Mouse (Mus musculus) neural tube, embryonic 14.5 days (tissue): ENCODE data around the gene Micall1. TPM values are rescaled to one million over a fixed set of nuclear protein-coding genes. Genes with fewer than 3 reads are reported as not detected.

ENCODE experiments used
- ATAC-seq: fragments of 200-750 bp; cut with Nextera tagmentation; 2 replicates; pipeline ENCODE4 v1.8.0; 2017; ENCODE audit warnings: low read depth, mild to moderate bottlenecking, moderate TSS enrichment, moderate library complexity
- H3K27ac ChIP-seq: fragments of 300-500 bp; sonication (generic); 2 replicates; pipeline ENCODE4 v1.5.1; 2014; ENCODE audit warnings: low read depth, mild to moderate bottlenecking, control low read depth, low read length, moderate library complexity, mixed read lengths
- H3K27me3 ChIP-seq: fragments of 300-500 bp; sonication (generic); 2 replicates; pipeline ENCODE4 v1.6.1; 2014; ENCODE audit warnings: low read length; ENCODE audit not compliant: control insufficient read depth, insufficient read depth
- H3K36me3 ChIP-seq: fragments of 300-500 bp; sonication (generic); 2 replicates; pipeline ENCODE4 v1.6.1; 2014; ENCODE audit warnings: low read length, mixed read lengths; ENCODE audit not compliant: control insufficient read depth, insufficient read depth
- H3K4me1 ChIP-seq: fragments of 300-500 bp; sonication (generic); 2 replicates; pipeline ENCODE4 v1.6.1; 2014; ENCODE audit warnings: low read length; ENCODE audit not compliant: control insufficient read depth, insufficient read depth
- H3K4me2 ChIP-seq: fragments of 300-500 bp; sonication (generic); 2 replicates; pipeline ENCODE4 v1.6.1; 2014; ENCODE audit warnings: mild to moderate bottlenecking, low read depth, low read length, control low read depth
- H3K4me3 ChIP-seq: fragments of 300-500 bp; sonication (generic); 2 replicates; pipeline ENCODE4 v1.5.1; 2014; ENCODE audit warnings: low read depth, low read length, control low read depth, mixed read lengths
- H3K9ac ChIP-seq: fragments of 300-500 bp; sonication (generic); replicated peaks from 2 replicates; pipeline ENCODE4 v1.6.1; 2014; ENCODE audit warnings: low read depth, mild to moderate bottlenecking, control low read depth, low read length, mixed read lengths
- H3K9me3 ChIP-seq: fragments of 300-500 bp; sonication (generic); 2 replicates; pipeline ENCODE4 v1.6.1; 2016; ENCODE audit warnings: low read length; ENCODE audit not compliant: control insufficient read depth
- WGBS: fragments of 180-500 bp; shearing (Covaris S2); extraction: QIAGEN DNeasy Blood & Tissue Kit; methylation state at CpG from one replicate; pipeline ENCODE4 v1.1.7; 2014; 5-methylcytosine and 5-hydroxymethylcytosine counted together
- polyA plus RNA-seq: library from polyadenylated mRNA; unstranded; fragments of >200 nt; fragmentation: Nextera tagmentation; extraction: Ambion mirVana; gene quantifications from 2 replicates; pipeline ENCODE4 v1.2.1, GENCODE M21; 2014

The Micall1 gene
- polyA plus RNA-seq, 1 experiment from 2014 or later = 12.6 TPM

- peaks cover 65% of the 10 kb centered on the region for H3K36me3 ChIP-seq
- 73% methylated on average over 7 of the region's 7 CpGs for WGBS
- H3K27me3 ChIP-seq = no peaks in the 10 kb centered on the region
- H3K4me2 ChIP-seq = no peak overlapping the region
- no peak for ATAC-seq
- no peak overlapping the region for H3K9ac ChIP-seq
- H3K9me3 ChIP-seq = no peaks in the 10 kb centered on the region
- H3K4me1 ChIP-seq = no peaks in the 10 kb centered on the region
- no peak overlapping the region for H3K27ac ChIP-seq
- no peak overlapping the region for H3K4me3 ChIP-seq
Measured at GRCm38 (mm10) chr15:79131442-79131841, 22.7 kb downstream of the Micall1 start.

DNA sequence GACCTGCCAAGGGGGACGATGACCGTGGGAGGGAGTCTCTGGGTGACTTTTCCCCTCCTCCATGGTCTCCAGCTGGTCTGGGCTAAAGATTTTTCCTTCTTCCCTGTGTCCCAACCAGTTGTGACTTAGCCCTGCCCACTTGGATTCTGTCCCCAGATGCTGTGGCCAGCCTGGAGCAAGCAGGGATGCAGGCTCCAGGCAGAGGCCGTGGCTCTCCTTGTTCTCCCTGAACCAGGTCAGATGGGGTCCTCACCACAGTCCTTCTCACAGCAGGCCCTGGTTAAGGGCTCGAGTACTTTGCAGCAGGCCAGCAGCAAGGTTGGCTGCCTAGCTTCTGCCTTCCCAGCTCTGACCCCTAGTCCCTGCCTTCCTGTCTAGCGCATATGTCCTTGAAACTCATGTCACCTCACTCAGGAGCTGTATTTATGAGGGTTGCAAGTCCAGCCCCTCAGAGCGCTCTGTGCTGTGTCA, 24.5 kb downstream of the Micall1 start:
- Histone ChIP-seq H3K4me3 (no peak overlapping the region), H3K4me1 (no peaks in the 10 kb centered on the region), H3K4me2 (no peak overlapping the region), H3K27ac (no peak overlapping the region), H3K27me3 (no peaks in the 10 kb centered on the region), H3K9ac (no peak overlapping the region), H3K36me3 (peaks cover 49% of the 10 kb centered on the region), H3K9me3 (no peaks in the 10 kb centered on the region)
- ATAC-seq = no peak
- WGBS = 87% methylated on average over 6 of the region's 6 CpGs

DNA sequence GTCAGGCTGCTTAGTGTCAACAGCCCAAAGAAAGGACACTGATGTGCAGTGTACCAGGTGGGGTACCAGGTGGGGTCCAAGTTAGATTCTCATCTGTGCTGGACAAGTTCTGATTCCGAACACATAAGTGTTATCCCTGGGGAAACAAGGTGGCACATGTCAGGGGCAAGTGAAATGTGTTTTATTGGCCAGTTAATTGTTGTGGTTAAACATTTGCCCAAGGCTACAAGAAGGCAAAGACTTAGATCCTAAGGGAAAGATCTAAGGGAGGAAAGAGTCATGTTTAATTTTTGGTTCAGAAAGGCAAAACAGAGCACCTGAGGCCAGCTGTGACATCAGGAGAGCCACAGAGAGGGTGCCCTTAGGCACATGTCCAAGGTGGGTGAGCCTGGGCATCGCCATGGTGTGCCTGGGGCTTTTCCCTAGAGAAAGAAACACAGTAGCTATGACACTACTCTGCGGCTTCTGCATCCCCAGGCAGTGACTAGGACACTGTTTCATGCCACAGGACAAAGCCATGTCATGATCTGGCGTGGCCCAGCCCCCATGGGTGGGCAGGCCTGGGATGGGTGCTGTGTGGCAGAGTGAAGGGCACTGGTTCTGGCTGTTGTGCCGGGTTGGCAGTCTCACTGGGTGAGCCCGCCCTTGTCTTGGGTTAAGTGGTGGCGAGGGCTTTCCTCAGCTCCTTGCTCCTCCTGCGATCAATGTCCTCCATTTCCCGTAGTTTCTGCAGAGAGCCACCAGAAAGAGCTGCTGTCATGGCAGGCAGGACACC, 26.0 kb downstream of the Micall1 start:
- 82% methylated on average over 9 of the region's 9 CpGs for WGBS
- Histone ChIP-seq H3K27ac (no peak overlapping the region), H3K9me3 (no peaks in the 10 kb centered on the region), H3K27me3 (no peaks in the 10 kb centered on the region), H3K4me1 (no peaks in the 10 kb centered on the region), H3K4me3 (no peak overlapping the region), H3K9ac (no peak overlapping the region), H3K36me3 (peaks cover 40% of the 10 kb centered on the region), H3K4me2 (no peak overlapping the region)
- ATAC-seq = no peak

DNA sequence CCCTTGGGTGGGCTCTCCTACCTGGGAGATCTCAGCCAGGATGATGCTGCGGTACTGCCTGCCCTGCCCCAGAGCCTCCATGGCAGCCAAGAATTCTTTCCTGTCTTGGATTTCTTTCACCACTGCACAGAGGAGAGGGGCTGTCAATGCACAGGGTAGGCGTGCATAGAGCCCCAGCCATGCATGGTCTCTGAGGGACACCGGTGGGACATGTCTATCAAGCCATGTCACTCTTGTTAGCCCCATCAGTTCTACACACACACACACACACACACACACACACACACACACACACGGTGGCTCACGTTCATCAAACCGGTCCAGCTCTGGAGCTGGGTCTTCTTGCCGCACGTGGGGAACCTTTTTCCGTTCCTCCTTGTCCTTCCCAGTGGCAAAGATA, 26.6 kb downstream of the Micall1 start:
- WGBS = 84% methylated on average over 9 of the region's 9 CpGs
- Histone ChIP-seq H3K27me3 (no peaks in the 10 kb centered on the region), H3K36me3 (peaks cover 34% of the 10 kb centered on the region), H3K4me1 (0 out of 2 replicates have a peak, but pooled peaks cover 2% of the 10 kb centered on the region), H3K4me3 (no peak overlapping the region), H3K9ac (no peak overlapping the region), H3K27ac (no peak overlapping the region), H3K9me3 (no peaks in the 10 kb centered on the region), H3K4me2 (no peak overlapping the region)
- ATAC-seq = peak; percentile 28; the same call in 1 of the 2 replicates

DNA sequence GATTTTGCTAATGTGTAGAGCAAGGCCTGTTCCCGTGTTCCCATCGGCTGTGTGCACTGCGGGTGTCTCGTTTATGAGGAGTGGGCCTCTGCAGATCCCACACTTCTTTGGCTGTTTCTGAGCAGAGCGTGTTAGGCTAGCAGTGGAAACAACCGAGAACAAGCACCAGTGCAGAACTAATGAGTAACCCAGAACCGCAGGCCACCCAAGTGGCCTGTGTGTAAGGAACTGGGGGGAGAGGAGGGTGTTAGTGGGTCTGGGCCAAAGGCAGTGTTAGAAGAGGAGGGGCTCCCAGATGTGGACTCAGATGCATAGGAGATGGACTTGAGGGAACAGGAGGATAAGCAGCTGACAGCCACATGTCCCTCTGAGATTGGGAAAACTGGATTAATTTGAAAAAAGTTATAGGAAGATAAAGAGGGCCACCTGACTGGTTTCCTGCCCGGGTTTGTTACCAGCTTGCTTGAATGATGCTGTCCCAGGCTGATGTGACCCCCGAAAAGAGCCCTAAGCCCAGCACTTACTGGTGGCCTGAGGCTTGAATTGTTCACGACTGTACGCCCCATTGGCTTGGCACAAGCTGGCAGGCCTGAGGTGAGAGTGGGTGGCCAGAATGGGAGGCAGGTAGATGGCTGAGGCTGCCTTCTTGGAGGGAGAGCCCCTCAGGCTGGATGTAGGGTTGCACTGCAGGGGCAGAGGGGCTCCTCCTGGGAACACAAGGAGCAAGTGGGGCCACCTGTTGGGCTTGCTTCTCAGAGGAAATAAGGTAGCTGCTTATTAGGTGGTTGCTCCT, 27.3 kb downstream of the Micall1 start:
- no peak for ATAC-seq
- Histone ChIP-seq H3K36me3 (peaks cover 27% of the 10 kb centered on the region), H3K4me1 (0 out of 2 replicates have a peak, but pooled peaks cover 2% of the 10 kb centered on the region), H3K27me3 (no peaks in the 10 kb centered on the region), H3K27ac (no peak overlapping the region), H3K4me2 (no peak overlapping the region), H3K4me3 (no peak overlapping the region), H3K9me3 (no peaks in the 10 kb centered on the region), H3K9ac (no peak overlapping the region)
- WGBS = 68% methylated on average over 11 of the region's 11 CpGs

DNA sequence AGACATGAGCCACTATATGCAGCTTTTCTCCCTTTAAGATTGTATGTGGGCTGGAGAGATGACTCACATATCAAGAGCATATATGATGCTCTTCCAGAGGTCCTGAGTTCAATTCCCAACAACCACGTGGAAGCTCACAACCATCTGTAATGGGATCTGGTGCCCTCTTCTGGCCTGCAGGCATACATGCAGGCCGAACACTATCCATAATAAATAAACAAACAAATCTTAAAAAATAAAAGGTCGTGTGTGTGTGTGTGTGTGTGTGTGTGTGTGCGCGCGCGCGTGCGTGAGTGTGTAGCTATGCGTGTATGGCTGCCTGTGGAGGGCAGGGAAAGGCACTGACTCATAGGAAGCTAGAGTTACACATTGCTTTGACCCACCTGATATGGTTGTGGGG, 30.9 kb downstream of the Micall1 start:
- Histone ChIP-seq H3K27ac (no peak overlapping the region), H3K36me3 (no peaks in the 10 kb centered on the region)

DNA sequence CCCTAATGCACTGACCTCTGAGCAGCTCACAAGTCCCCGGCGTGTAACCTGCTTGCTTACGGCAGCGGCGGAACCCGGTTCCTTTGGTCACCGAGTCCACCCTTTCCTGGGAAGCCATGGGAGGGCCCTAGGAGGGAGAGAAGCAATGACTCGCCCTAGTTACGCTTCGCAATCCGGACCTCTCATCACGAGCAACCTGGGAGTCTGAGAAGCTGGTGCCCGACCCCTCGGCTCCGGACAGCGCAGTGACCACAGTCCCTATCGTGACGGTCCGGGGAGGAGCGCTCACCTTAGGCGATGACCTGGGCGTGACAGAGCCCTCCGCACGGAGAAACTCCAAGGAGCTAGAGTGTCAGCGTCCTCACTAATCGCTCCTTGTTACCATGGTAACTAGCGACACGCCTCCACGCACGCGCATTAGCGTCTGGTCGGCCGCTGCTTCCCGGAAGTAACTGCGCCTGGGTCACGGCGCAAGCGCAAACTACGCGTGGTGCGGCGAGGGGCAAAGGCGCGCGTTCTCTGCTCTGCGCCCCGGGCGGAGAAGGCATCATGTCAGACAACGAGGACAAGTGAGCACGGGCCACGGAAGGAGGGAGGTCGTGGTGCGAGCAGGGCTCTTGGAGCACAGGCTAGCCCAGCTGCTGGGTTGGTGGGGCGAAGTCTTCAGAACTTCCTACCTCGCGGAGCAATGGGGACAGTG, 32.3 kb downstream of the Micall1 start, which contains the start of the genes Polr2f and 1700088E04Rik:
Gene Polr2f (plus strand): TSS at position 144 of the 700 bp plus-strand sequence.
Gene 1700088E04Rik (minus strand): TSS at position 388 of the 700 bp plus-strand sequence.
- peak within 1 kb of the TSS; percentile 88 for H3K4me3 ChIP-seq
- peaks cover 9% of the 10 kb centered on the region for H3K4me1 ChIP-seq
- no peak within 1 kb of the TSS for H3K27ac ChIP-seq
- no peaks in the 10 kb centered on the region; the same call in 1 of the 2 replicates for H3K36me3 ChIP-seq
- WGBS = under 1% methylated on average over 57 of the region's 57 CpGs
- H3K27me3 ChIP-seq = no peaks in the 10 kb centered on the region
- no peaks in the 10 kb centered on the region for H3K9me3 ChIP-seq
- peak; percentile 91 for ATAC-seq
- H3K9ac ChIP-seq = peak within 1 kb of the TSS; percentile 74
- H3K4me2 ChIP-seq = peak within 1 kb of the TSS; percentile 91

More for the DNA sequence above, 30.9 kb downstream of the Micall1 start:
- Histone ChIP-seq H3K4me3 (no peak overlapping the region), H3K4me1 (peaks cover 9% of the 10 kb centered on the region), H3K27me3 (no peaks in the 10 kb centered on the region), H3K4me2 (no peak overlapping the region), H3K9ac (no peak overlapping the region), H3K9me3 (no peaks in the 10 kb centered on the region)
- 64% methylated on average over 10 of the region's 10 CpGs for WGBS
- ATAC-seq = no peak

GRCm38 (mm10) chr15:79141566-79141917, 32.8 kb downstream of the Micall1 start:
- no peaks in the 10 kb centered on the region for H3K9me3 ChIP-seq
- peak overlapping the region; percentile 74 for H3K9ac ChIP-seq
- H3K27me3 ChIP-seq = no peaks in the 10 kb centered on the region
- peak overlapping the region; percentile 88 for H3K4me3 ChIP-seq
- ATAC-seq = 0 out of 2 replicates have a peak, but pooled peaks have one; percentile 13
- H3K27ac ChIP-seq = no peak overlapping the region
- H3K4me2 ChIP-seq = peak overlapping the region; percentile 91
- H3K36me3 ChIP-seq = peaks cover 2% of the 10 kb centered on the region
- H3K4me1 ChIP-seq = peaks cover 9% of the 10 kb centered on the region
- WGBS = 3% methylated on average over 7 of the region's 7 CpGs
